Mouse (Mus musculus) cortical plate, adult 2 months (tissue): ENCODE results near the gene Tigd3. TPM values are rescaled to one million over a fixed set of nuclear protein-coding genes. Genes with fewer than 3 reads are reported as not detected.
A peak's percentile ranks its signal among the peaks of the same experiment; 100 is the strongest.

ENCODE experiments used
- H3K27ac ChIP-seq: fragments of 200-500 bp; 2 replicates; pipeline ENCODE4 v1.5.1; 2012; ENCODE audit warnings: low read length, control low read depth, inconsistent platforms; ENCODE audit not compliant: insufficient read depth
- H3K4me1 ChIP-seq: fragments of 200-500 bp; 2 replicates; pipeline ENCODE4 v1.6.1; 2011; ENCODE audit warnings: low read length; ENCODE audit not compliant: control insufficient read depth, insufficient read depth
- H3K4me3 ChIP-seq: fragments of 200-500 bp; 2 replicates; pipeline ENCODE4 v1.5.1; 2011; ENCODE audit warnings: mild to moderate bottlenecking, low read length, control low read depth; ENCODE audit not compliant: insufficient read depth
- CTCF ChIP-seq: fragments of 200-500 bp; IDR thresholded peaks from 2 replicates; pipeline ENCODE4 v1.5.1; 2011; ENCODE audit warnings: mild to moderate bottlenecking, control low read depth, low read length; ENCODE audit not compliant: insufficient read depth; ENCODE audit errors: extremely low read depth
- POLR2A ChIP-seq: fragments of 200-500 bp; IDR thresholded peaks from 2 replicates; pipeline ENCODE4 v1.6.1; 2011; ENCODE audit warnings: mild to moderate bottlenecking, low read length, control low read depth; ENCODE audit not compliant: insufficient read depth; ENCODE audit errors: extremely low read depth
- polyA plus RNA-seq: library from polyadenylated mRNA; depleted of rRNA; stranded (reverse); fragments of >200 nt; gene quantifications from 2 replicates; pipeline ENCODE4 v1.2.3, GENCODE M21; 2012; rRNA removed

Gene Tigd3
- polyA plus RNA-seq, 1 experiment, result 4.0 TPM

DNA sequence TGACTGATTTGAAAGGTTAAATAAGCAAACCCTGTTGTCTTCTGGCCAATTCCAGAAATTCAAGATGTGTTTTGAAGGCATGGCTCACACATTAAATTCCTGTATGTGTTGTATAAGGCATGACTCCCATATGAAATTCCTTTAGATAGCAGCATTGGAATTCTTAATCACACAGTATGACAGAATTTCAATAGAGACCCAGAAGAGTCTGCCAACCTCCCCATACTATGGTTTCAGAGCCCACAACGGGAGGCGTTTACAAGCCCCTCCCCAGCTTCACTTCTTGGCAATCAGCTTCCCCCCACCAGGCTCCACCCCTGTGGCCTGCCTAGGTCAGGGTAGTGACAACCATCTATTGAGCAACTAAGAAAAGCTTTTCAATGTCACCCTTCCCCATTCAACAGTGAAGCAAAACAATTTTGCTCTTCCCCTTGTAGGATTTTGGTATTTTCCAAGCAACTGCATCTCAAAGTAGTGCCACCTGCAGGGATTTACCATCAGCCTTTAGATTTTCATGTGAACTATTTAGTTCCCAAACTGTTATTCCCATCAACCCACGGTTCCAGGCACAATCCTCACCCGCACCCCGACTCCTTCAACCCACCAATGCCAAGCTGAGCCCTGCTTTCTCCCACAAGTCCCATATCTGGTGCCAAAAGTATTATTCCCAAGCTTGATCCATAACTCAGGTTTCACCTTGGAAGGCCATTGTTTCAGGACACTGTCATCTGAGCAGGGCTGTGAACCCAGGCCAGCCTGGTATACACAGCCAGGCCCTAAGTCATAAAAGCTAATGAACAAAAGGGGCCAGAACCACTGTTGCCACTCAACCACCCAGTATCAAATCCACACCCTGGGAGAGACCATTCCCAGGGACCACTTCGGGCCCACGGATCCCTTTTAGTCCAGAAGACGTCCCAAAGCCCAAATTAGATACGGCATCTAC, 50.9 kb downstream of the Tigd3 start:
- peak overlapping the region; percentile 97 for H3K27ac ChIP-seq

GRCm38 (mm10) chr19:5841999-5842784, 51.8 kb downstream of the Tigd3 start:
- H3K4me1 ChIP-seq, result peaks cover 6% of the 10 kb centered on the region
- peak overlapping the region; percentile 97 for H3K27ac ChIP-seq
- peak overlapping the region; percentile 28; the same call in 1 of the 2 replicates for H3K4me3 ChIP-seq
- TF ChIP-seq CTCF, result no peak
- no peak for TF ChIP-seq POLR2A

More for the DNA sequence above, 50.9 kb downstream of the Tigd3 start:
- H3K4me1 ChIP-seq, result peaks cover 10% of the 10 kb centered on the region
- H3K4me3 ChIP-seq, result peak overlapping the region; percentile 28
- no peak for TF ChIP-seq CTCF
- no peak for TF ChIP-seq POLR2A

DNA sequence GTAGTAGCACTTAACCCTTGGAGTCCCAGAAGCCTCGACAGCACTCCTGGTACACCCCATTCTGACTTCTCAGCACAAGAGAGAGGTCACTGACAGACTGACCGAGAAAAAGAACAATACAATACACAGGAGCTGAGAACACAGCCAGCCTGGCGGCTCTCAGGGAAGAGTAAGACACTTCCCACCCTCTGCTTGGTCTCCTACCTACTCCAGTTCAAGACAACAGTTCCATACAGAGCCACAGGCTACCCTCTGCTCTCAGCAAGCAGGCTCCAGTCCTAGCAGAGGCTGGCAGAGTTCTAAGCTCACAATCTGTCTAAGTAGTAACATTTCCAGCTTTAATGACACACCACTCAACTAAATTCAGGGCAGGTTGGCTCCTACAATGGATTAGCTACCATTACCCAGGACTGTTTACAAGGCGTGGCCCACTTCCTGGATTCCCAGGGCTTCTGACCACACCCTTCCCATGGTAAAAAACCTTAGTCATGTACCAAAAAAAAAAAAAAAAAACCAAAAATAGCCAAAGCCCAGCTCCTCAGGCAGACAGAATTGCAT, 52.5 kb downstream of the Tigd3 start:
- no peak overlapping the region for H3K4me3 ChIP-seq
- no peak for TF ChIP-seq POLR2A
- no peak for TF ChIP-seq CTCF
- H3K4me1 ChIP-seq, result peaks cover 5% of the 10 kb centered on the region
- H3K27ac ChIP-seq, result peak overlapping the region; percentile 85

Other genes with a start within 250 kb of the Tigd3 start
- gene Sipa1, start 230.4 kb downstream of the Tigd3 start, polyA plus RNA-seq, result 16.9 and 17.7 TPM in 2 replicates
- 21.1 and 23.1 TPM in 2 replicates for gene Map3k11, start 205.4 kb downstream of the Tigd3 start, polyA plus RNA-seq
- gene Pcnx3, start 205.2 kb downstream of the Tigd3 start, polyA plus RNA-seq, result 59.9 and 60.8 TPM in 2 replicates
- 0.09 and 0.23 TPM in 2 replicates for gene Kcnk7, start 189.8 kb downstream of the Tigd3 start, polyA plus RNA-seq
- gene Ehbp1l1, start 167.8 kb downstream of the Tigd3 start, polyA plus RNA-seq, result 16.5 and 17.0 TPM in 2 replicates
- gene Fam89b, start 164.5 kb downstream of the Tigd3 start, polyA plus RNA-seq, result 46.7 and 58.6 TPM in 2 replicates
- gene Ltbp3, start 153.2 kb downstream of the Tigd3 start, polyA plus RNA-seq, result 54.2 and 54.9 TPM in 2 replicates
- 120 and 124 TPM in 2 replicates for gene Scyl1, start 122.7 kb downstream of the Tigd3 start, polyA plus RNA-seq
- gene Frmd8, start 18.9 kb downstream of the Tigd3 start, polyA plus RNA-seq, result 17.1 and 22.1 TPM in 2 replicates
- 6.6 and 7.4 TPM in 2 replicates for gene Slc25a45, start 16.3 kb downstream of the Tigd3 start, polyA plus RNA-seq
- 96.2 and 99.0 TPM in 2 replicates for gene Dpf2, start 18.9 kb upstream of the Tigd3 start, polyA plus RNA-seq
- gene Cdc42ep2, start 30.7 kb upstream of the Tigd3 start, polyA plus RNA-seq, result 12.6 and 16.4 TPM in 2 replicates
- 11.7 and 12.9 TPM in 2 replicates for gene Pola2, start 70.1 kb upstream of the Tigd3 start, polyA plus RNA-seq
- gene Slc22a20, start 92.0 kb upstream of the Tigd3 start, polyA plus RNA-seq, result not detected in 2 replicates
- 18.5 and 20.1 TPM in 2 replicates for gene Capn1, start 121.7 kb upstream of the Tigd3 start, polyA plus RNA-seq
- gene Syvn1, start 152.4 kb upstream of the Tigd3 start, polyA plus RNA-seq, result 25.4 and 27.5 TPM in 2 replicates
- 41.4 and 44.4 TPM in 2 replicates for gene Mrpl49, start 163.6 kb upstream of the Tigd3 start, polyA plus RNA-seq
- 920 and 922 TPM in 2 replicates for gene Fau, start 163.7 kb upstream of the Tigd3 start, polyA plus RNA-seq
- 58.0 and 58.9 TPM in 2 replicates for gene Znhit2, start 167.0 kb upstream of the Tigd3 start, polyA plus RNA-seq
- gene Tm7sf2, start 174.2 kb upstream of the Tigd3 start, polyA plus RNA-seq, result 59.3 and 60.1 TPM in 2 replicates
- 97.2 and 98.2 TPM in 2 replicates for gene Vps51, start 183.1 kb upstream of the Tigd3 start, polyA plus RNA-seq
- gene Tmem262, start 185.9 kb upstream of the Tigd3 start, polyA plus RNA-seq, result not detected in 2 replicates
- 0.67 and 0.83 TPM in 2 replicates for gene Gm28374, start 188.1 kb upstream of the Tigd3 start, polyA plus RNA-seq
- gene Zfpl1, start 190.8 kb upstream of the Tigd3 start, polyA plus RNA-seq, result 81.1 and 83.9 TPM in 2 replicates
- 0.15 and 0.44 TPM in 2 replicates for gene Cdca5, start 190.8 kb upstream of the Tigd3 start, polyA plus RNA-seq
- not detected in 2 replicates for gene AC131692.1, start 200.3 kb upstream of the Tigd3 start, polyA plus RNA-seq
- 0.13 and 0.21 TPM in 2 replicates for gene Naaladl1, start 211.6 kb upstream of the Tigd3 start, polyA plus RNA-seq
- gene Sac3d1, start 224.5 kb upstream of the Tigd3 start, polyA plus RNA-seq, result 31.8 and 35.1 TPM in 2 replicates
- gene Snx15, start 234.2 kb upstream of the Tigd3 start, polyA plus RNA-seq, result 63.8 and 68.9 TPM in 2 replicates
- gene Batf2, start 246.8 kb upstream of the Tigd3 start, polyA plus RNA-seq, result 0.50 and 0.57 TPM in 2 replicates
- gene Arl2, start 247.4 kb upstream of the Tigd3 start, polyA plus RNA-seq, result 123 and 135 TPM in 2 replicates